Mouse (Mus musculus) midbrain, embryonic 14.5 days (tissue): ENCODE results near the gene Dnlz. TPM values are rescaled to one million over a fixed set of nuclear protein-coding genes. Genes with fewer than 3 reads are reported as not detected.

Experiments
- ATAC-seq: fragments of 200-750 bp; cut with Nextera tagmentation; 2 replicates; pipeline ENCODE4 v1.8.0; 2017; ENCODE audit warnings: moderate number of reproducible peaks, moderate library complexity; ENCODE audit not compliant: low FRiP score, low TSS enrichment
- DNase-seq: peaks from one replicate; pipeline ENCODE4 v3.0.0-alpha.2; 2015
- H3K27ac ChIP-seq: fragments of 300-500 bp; sonication (generic); replicated peaks from 2 replicates; pipeline ENCODE4 v1.5.1; 2014; ENCODE audit warnings: mild to moderate bottlenecking, low read depth, low read length, moderate library complexity
- H3K27me3 ChIP-seq: fragments of 300-500 bp; sonication (generic); 2 replicates; pipeline ENCODE4 v1.6.1; 2014; ENCODE audit warnings: low read length, control low read depth, mixed read lengths; ENCODE audit not compliant: control insufficient read depth, insufficient read depth
- H3K36me3 ChIP-seq: fragments of 300-500 bp; sonication (generic); 2 replicates; pipeline ENCODE4 v1.6.1; 2014; ENCODE audit warnings: low read length, control low read depth; ENCODE audit not compliant: control insufficient read depth, insufficient read depth
- H3K4me1 ChIP-seq: fragments of 300-500 bp; sonication (generic); 2 replicates; pipeline ENCODE4 v1.6.1; 2014; ENCODE audit warnings: mild to moderate bottlenecking, antibody characterized with exemption, low read length, control low read depth; ENCODE audit not compliant: control insufficient read depth, insufficient read depth
- H3K4me2 ChIP-seq: fragments of 300-500 bp; sonication (generic); 2 replicates; pipeline ENCODE4 v1.6.1; 2014; ENCODE audit warnings: mild to moderate bottlenecking, low read length, moderate library complexity
- H3K4me3 ChIP-seq: fragments of 300-500 bp; sonication (generic); replicated peaks from 2 replicates; pipeline ENCODE4 v1.5.1; 2014; ENCODE audit warnings: low read depth, low read length
- H3K9ac ChIP-seq: fragments of 300-500 bp; sonication (generic); replicated peaks from 2 replicates; pipeline ENCODE4 v1.6.1; 2014; ENCODE audit warnings: mild to moderate bottlenecking, low read length, moderate library complexity
- H3K9me3 ChIP-seq: fragments of 300-500 bp; sonication (generic); 2 replicates; pipeline ENCODE4 v1.6.1; 2016; ENCODE audit warnings: low read length, control low read depth, mixed read lengths; ENCODE audit not compliant: control insufficient read depth
- WGBS: fragments of 180-500 bp; shearing (Covaris S2); extraction: QIAGEN DNeasy Blood & Tissue Kit; methylation state at CpG from one replicate; pipeline ENCODE4 v1.1.7; 2014; 5-methylcytosine and 5-hydroxymethylcytosine counted together
- polyA plus RNA-seq: library from polyadenylated mRNA; unstranded; fragments of >200 nt; fragmentation: Nextera tagmentation; extraction: Ambion mirVana; gene quantifications from 2 replicates; pipeline ENCODE4 v1.2.1, GENCODE M21; 2014

Dnlz gene
- polyA plus RNA-seq, 1 experiment from 2014 or later = 28.1 TPM

DNA sequence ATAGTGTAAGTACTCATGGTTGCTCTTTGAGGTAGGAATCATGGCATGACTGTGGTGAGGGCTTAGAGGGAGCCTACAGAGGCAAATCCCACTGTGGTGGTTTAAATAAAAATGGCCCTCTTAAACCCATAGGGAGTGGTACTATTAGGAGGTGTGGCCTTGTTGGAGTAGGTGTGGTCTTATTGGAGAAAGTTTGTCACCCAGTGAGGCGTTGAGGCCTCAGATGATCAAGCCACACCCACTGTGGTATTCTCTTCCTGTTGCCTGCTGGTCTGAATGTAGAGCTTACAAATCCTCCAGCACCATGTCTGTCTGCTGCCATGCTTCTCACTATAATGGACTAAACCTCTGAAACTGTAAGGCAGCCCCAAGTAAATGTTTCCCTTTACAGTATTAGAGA is 47.2 kb downstream of the Dnlz start:
- H3K27me3 ChIP-seq = no peaks in the 10 kb centered on the region
- WGBS = 79% methylated on average over 1 of the region's 1 CpGs
- no peaks in the 10 kb centered on the region for H3K36me3 ChIP-seq
- ATAC-seq (no peak), DNase-seq (no peak)
- no peak overlapping the region for H3K4me2 ChIP-seq
- no peak overlapping the region for H3K4me3 ChIP-seq
- no peak overlapping the region for H3K27ac ChIP-seq
- no peaks in the 10 kb centered on the region for H3K9me3 ChIP-seq
- no peak overlapping the region for H3K9ac ChIP-seq
- H3K4me1 ChIP-seq = peaks cover 10% of the 10 kb centered on the region

DNA sequence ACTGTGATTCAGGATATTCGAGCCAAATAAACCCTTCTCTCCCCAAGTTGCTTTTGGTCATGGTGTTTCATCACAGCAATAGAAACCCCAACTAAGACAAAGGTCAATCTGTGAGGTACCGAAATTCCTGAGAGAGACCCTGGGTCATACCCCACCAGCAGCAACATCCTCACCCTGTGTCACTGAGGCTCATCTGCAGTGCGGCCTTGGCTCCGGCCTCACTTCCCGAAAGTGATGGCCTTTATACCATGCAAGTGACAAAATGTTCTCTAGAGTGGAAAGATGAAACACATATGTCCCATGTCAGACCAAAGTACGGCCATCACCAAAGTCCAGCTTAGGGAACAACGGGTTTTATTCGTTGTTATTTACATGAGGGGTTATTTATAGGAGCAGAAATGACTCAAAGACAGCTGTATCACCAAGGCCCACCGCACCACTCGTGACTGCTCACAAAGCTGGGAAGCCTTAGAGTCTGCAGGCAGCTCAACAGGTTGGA is 49.9 kb downstream of the Dnlz start:
- H3K4me2 ChIP-seq = no peak overlapping the region
- H3K36me3 ChIP-seq = no peaks in the 10 kb centered on the region
- H3K4me1 ChIP-seq = peaks cover 36% of the 10 kb centered on the region
- no peak for DNase-seq
- no peak overlapping the region for H3K4me3 ChIP-seq
- 89% methylated on average over 10 of the region's 10 CpGs for WGBS
- no peak overlapping the region for H3K9ac ChIP-seq
- no peak overlapping the region for H3K27ac ChIP-seq
- no peaks in the 10 kb centered on the region for H3K9me3 ChIP-seq
- H3K27me3 ChIP-seq = no peaks in the 10 kb centered on the region
- ATAC-seq = no peak

DNA sequence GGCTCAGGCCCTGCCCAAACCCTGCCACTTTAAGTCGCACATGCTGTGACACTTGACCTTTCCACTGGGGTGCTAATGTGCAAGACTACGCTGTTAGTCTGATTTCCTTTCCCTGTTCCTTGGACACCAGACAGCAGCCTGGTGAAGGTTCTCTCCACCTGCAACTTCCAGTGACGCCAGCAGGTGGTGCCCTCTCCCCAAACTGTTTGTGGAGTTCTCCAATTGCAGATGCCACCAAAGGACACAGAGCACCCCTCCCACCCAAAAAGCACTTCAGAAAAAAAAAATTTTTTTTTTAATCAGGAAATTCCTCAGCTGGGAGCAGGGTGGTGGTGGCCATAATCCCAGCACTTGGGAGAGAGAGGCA is 51.1 kb downstream of the Dnlz start:
- Histone ChIP-seq H3K9ac (no peak overlapping the region), H3K36me3 (no peaks in the 10 kb centered on the region), H3K27ac (0 out of 2 replicates have a peak overlapping the region, but pooled peaks have one; percentile 49), H3K4me1 (peaks cover 43% of the 10 kb centered on the region), H3K4me2 (no peak overlapping the region), H3K9me3 (no peaks in the 10 kb centered on the region), H3K27me3 (no peaks in the 10 kb centered on the region), H3K4me3 (no peak overlapping the region)
- DNase-seq (peak; percentile 92), ATAC-seq (no peak)
- WGBS = 0% methylated on average over 3 of the region's 3 CpGs

DNA sequence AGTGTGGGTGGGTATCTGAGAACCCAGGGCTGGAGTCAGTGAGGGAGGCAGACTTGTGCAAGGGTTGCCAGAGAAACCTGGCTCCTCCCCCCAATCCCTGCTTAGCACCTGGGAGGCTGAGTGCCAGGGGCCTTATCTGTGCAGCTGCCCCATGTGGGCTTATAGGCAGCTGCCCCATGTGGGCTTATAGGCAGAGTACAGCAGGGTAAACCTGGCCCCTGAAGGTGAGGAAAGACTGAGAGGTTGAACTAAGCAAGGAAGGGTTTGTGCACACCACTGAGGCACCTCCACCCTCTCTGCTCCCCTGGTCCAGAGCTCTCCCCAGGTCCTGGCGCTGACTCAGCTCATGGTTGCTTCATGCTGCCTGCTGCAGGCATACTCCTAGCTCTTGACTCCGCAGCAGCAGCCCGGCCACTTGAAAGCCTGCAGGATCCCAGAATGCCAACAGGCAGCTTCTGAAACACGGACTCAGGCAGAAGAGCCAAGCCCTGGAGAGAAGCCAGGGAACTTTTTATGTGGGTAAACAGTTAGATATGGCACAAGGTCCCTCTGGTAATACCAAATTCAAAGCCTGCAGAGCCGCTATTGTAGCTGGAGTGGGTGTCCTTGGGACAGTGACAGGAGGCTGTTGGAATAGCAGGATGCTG is 51.6 kb downstream of the Dnlz start:
- ATAC-seq (no peak), DNase-seq (peak; percentile 35)
- Histone ChIP-seq H3K9ac (no peak overlapping the region), H3K4me2 (no peak overlapping the region), H3K27ac (peak overlapping the region; percentile 92; the same call in 1 of the 2 replicates), H3K27me3 (no peaks in the 10 kb centered on the region), H3K9me3 (no peaks in the 10 kb centered on the region), H3K4me3 (no peak overlapping the region), H3K4me1 (peaks cover 43% of the 10 kb centered on the region), H3K36me3 (no peaks in the 10 kb centered on the region)
- WGBS = 49% methylated on average over 5 of the region's 5 CpGs

DNA sequence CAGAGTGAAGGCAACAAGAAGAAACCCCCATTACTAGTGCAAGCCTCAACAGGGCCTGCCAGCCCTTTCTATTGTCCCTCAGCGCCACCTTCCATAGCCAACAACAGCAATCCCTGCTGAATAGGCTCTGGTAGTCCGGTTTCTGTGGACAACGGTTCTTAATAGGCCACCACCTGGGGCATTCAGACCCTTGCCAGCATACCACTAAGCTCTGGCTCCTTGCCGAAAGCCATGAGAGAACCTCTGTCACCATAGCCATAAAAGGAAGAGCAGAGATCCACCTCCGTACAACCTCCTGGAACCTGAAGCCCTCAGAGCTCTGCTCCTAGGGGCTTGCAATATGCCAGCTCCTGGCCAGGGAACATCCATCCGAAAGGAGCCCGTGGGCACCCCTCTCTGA is 52.6 kb downstream of the Dnlz start:
- Histone ChIP-seq H3K4me1 (peaks cover 43% of the 10 kb centered on the region), H3K9me3 (no peaks in the 10 kb centered on the region), H3K27ac (peak overlapping the region; percentile 92), H3K4me3 (no peak overlapping the region), H3K36me3 (no peaks in the 10 kb centered on the region), H3K4me2 (peak overlapping the region; percentile 44; the same call in 1 of the 2 replicates), H3K9ac (peak overlapping the region; percentile 24; the same call in 1 of the 2 replicates), H3K27me3 (no peaks in the 10 kb centered on the region)
- whole genome bisulfite sequencing = 23% methylated on average over 7 of the region's 7 CpGs
- DNase-seq = peak; percentile 47
- ATAC-seq = no peak

DNA sequence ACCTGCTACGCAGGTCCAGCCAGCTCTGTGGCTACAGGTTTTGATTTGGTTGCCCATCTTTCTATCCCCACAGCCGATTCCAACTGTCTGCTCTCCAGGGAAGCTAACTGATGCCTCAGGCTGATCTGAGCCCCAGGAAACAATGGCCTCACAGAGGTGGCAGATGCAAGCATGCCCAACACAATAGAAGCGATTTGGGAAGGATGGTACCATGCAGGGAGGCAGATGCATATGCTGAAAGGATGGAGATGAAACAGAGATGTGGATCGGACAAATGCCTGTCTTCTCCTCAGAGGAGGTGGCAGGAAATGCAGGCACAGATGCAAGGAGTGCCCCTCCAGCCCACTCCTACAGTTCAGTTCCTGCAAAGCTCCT is 53.1 kb downstream of the Dnlz start:
- peaks cover 43% of the 10 kb centered on the region for H3K4me1 ChIP-seq
- peak overlapping the region; percentile 44 for H3K4me2 ChIP-seq
- ATAC-seq = peak; percentile 49
- peak overlapping the region; percentile 92 for H3K27ac ChIP-seq
- H3K9ac ChIP-seq = peak overlapping the region; percentile 24; the same call in 1 of the 2 replicates
- no peaks in the 10 kb centered on the region for H3K27me3 ChIP-seq
- peak; percentile 73 for DNase-seq
- WGBS = 2% methylated on average over 4 of the region's 4 CpGs
- no peaks in the 10 kb centered on the region for H3K36me3 ChIP-seq
- H3K9me3 ChIP-seq = no peaks in the 10 kb centered on the region
- H3K4me3 ChIP-seq = no peak overlapping the region

DNA sequence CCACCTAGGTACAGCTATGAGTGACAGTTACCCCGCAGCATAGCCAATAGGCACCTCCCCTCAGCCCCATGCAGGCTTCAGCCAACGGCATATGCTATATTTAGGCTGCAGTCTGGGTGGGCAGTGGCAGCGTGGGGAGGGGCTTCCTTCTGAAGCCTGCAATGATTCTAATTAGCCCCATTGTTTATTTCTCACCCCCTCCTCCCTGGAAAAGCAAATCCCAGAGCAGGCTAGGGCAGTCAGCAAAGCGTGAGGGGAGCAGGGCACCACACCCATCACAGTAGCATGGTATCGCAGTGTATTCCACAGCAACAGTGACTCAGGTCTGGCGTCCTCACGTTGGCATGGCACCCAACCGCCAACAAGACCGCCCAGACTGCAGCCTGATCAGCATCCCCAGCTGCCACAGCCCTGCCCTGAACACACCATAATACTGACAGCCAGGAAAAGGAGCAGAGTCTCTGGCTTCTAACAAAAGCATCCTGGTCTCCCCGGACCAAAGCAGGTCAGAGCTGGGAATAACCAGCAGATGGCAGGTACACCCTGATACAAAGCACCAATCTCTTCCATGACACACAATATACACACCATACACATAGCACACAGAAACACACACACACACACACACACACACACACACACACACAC is 53.6 kb downstream of the Dnlz start:
- DNase-seq (peak; percentile 81), ATAC-seq (peak; percentile 86)
- H3K9ac ChIP-seq = peak overlapping the region; percentile 24; the same call in 1 of the 2 replicates
- H3K9me3 ChIP-seq = no peaks in the 10 kb centered on the region
- WGBS = 2% methylated on average over 10 of the region's 10 CpGs
- no peaks in the 10 kb centered on the region for H3K27me3 ChIP-seq
- peak overlapping the region; percentile 44 for H3K4me2 ChIP-seq
- H3K4me1 ChIP-seq = peaks cover 43% of the 10 kb centered on the region
- no peak overlapping the region for H3K4me3 ChIP-seq
- H3K27ac ChIP-seq = peak overlapping the region; percentile 92
- H3K36me3 ChIP-seq = no peaks in the 10 kb centered on the region
